Mouse (Mus musculus) central nervous system, embryonic 14 days (tissue): ENCODE measurements around the gene Shisa7. TPM values are rescaled to one million over a fixed set of nuclear protein-coding genes. Genes with fewer than 3 reads are reported as not detected.

ENCODE experiments used
- polyA plus RNA-seq: library from polyadenylated mRNA; depleted of rRNA; stranded (reverse); fragments of >200 nt; gene quantifications from 2 replicates; pipeline ENCODE4 v1.2.3, GENCODE M21; 2012; rRNA removed

The Shisa7 gene
- 106 and 108 TPM in 2 replicates for polyA plus RNA-seq

GRCm38 (mm10) chr7:4844245-4844916 lies at the start of gene Shisa7:
TSS of gene Shisa7 (minus strand) at chr7:4844696.

GRCm38 (mm10) chr7:4876753-4877221 lies 32.3 kb upstream of the Shisa7 start, which contains the start of gene Isoc2a:
TSS of gene Isoc2a (plus strand) at chr7:4877153.

GRCm38 (mm10) chr7:4870133-4870532 lies 25.6 kb upstream of the Shisa7 start, which contains the start of gene Isoc2b:
TSS of gene Isoc2b (minus strand) at chr7:4870258.

GRCm38 (mm10) chr7:4812303-4813104 lies 32.0 kb downstream of the Shisa7 start, which contains the start of gene Ube2s:
TSS of gene Ube2s (minus strand) at chr7:4812590.

GRCm38 (mm10) chr7:4792278-4793212 lies 52.0 kb downstream of the Shisa7 start, which contains the start of gene Rpl28:
TSS of gene Rpl28 (plus strand) at chr7:4792874.

GRCm38 (mm10) chr7:4789436-4789935 lies 55.0 kb downstream of the Shisa7 start, which contains the start of gene Tmem238:
TSS of gene Tmem238 (minus strand) at chr7:4789656.

GRCm38 (mm10) chr7:4782759-4783158 lies 61.7 kb downstream of the Shisa7 start, which contains the start of the genes Il11 and Tmem190:
TSS of gene Il11 (minus strand) at chr7:4782859.
TSS of gene Tmem190 (plus strand) at chr7:4782937.

Other genes starting within 250 kb of the Shisa7 start
- gene Ptprh, start 240.7 kb downstream of the Shisa7 start, polyA plus RNA-seq: 0.98 and 1.2 TPM in 2 replicates
- 59.1 and 59.5 TPM in 2 replicates for gene Tmem86b, start 213.3 kb downstream of the Shisa7 start, polyA plus RNA-seq
- 110 and 116 TPM in 2 replicates for gene Ppp6r1, start 185.7 kb downstream of the Shisa7 start, polyA plus RNA-seq
- gene Hspbp1, start 159.6 kb downstream of the Shisa7 start, polyA plus RNA-seq: 75.4 and 76.6 TPM in 2 replicates
- 107 and 116 TPM in 2 replicates for gene Brsk1, start 154.1 kb downstream of the Shisa7 start, polyA plus RNA-seq
- 0.05 and 0.06 TPM in 2 replicates for gene Tmem150b, start 119.4 kb downstream of the Shisa7 start, polyA plus RNA-seq
- gene Kmt5c, start 104.6 kb downstream of the Shisa7 start, polyA plus RNA-seq: 175 and 185 TPM in 2 replicates
- gene Cox6b2, start 91.6 kb downstream of the Shisa7 start, polyA plus RNA-seq: 37.5 and 49.7 TPM in 2 replicates
- gene Fam71e2, start 73.4 kb downstream of the Shisa7 start, polyA plus RNA-seq: not detected in 2 replicates
- 0.34 and 0.39 TPM in 2 replicates for gene Il11, start 61.8 kb downstream of the Shisa7 start, polyA plus RNA-seq
- not detected in 2 replicates for gene Tmem190, start 61.8 kb downstream of the Shisa7 start, polyA plus RNA-seq
- gene Tmem238, start 55.0 kb downstream of the Shisa7 start, polyA plus RNA-seq: 3.9 and 5.6 TPM in 2 replicates
- gene Rpl28, start 51.8 kb downstream of the Shisa7 start, polyA plus RNA-seq: 362 and 481 TPM in 2 replicates
- 465 and 518 TPM in 2 replicates for gene Ube2s, start 32.1 kb downstream of the Shisa7 start, polyA plus RNA-seq
- 2.7 and 3.3 TPM in 2 replicates for gene Isoc2b, start 25.6 kb upstream of the Shisa7 start, polyA plus RNA-seq
- 8.8 and 9.2 TPM in 2 replicates for gene Isoc2a, start 32.5 kb upstream of the Shisa7 start, polyA plus RNA-seq
- 0.53 and 0.79 TPM in 2 replicates for gene Gm36210, start 61.8 kb upstream of the Shisa7 start, polyA plus RNA-seq
- gene Zfp628, start 70.5 kb upstream of the Shisa7 start, polyA plus RNA-seq: 13.4 and 14.8 TPM in 2 replicates
- 21.3 and 21.4 TPM in 2 replicates for gene Nat14, start 77.3 kb upstream of the Shisa7 start, polyA plus RNA-seq
- gene Ssc5d, start 81.1 kb upstream of the Shisa7 start, polyA plus RNA-seq: 2.8 and 6.2 TPM in 2 replicates
- gene Sbk2, start 119.7 kb upstream of the Shisa7 start, polyA plus RNA-seq: 0.07 and 0.23 TPM in 2 replicates
- gene Sbk3, start 126.5 kb upstream of the Shisa7 start, polyA plus RNA-seq: 0.95 and 1.2 TPM in 2 replicates
- gene Zfp579, start 151.5 kb upstream of the Shisa7 start, polyA plus RNA-seq: 142 and 145 TPM in 2 replicates
- 9.8 and 12.6 TPM in 2 replicates for gene Zfp524, start 169.7 kb upstream of the Shisa7 start, polyA plus RNA-seq
- 47.0 and 53.2 TPM in 2 replicates for gene Fiz1, start 170.0 kb upstream of the Shisa7 start, polyA plus RNA-seq
- gene Gm44973, start 170.8 kb upstream of the Shisa7 start, polyA plus RNA-seq: 0.09 TPM in 1 of 2 replicates, not detected in the other
- 41.1 and 43.7 TPM in 2 replicates for gene Zfp865, start 175.7 kb upstream of the Shisa7 start, polyA plus RNA-seq
- gene Ccdc106, start 175.9 kb upstream of the Shisa7 start, polyA plus RNA-seq: 38.6 and 43.6 TPM in 2 replicates
- gene 4632433K11Rik, start 189.4 kb upstream of the Shisa7 start, polyA plus RNA-seq: not detected in 2 replicates
- gene Zfp784, start 193.8 kb upstream of the Shisa7 start, polyA plus RNA-seq: 7.1 and 7.4 TPM in 2 replicates
- 53.1 and 65.2 TPM in 2 replicates for gene Zfp580, start 206.8 kb upstream of the Shisa7 start, polyA plus RNA-seq
- 446 and 475 TPM in 2 replicates for gene U2af2, start 217.4 kb upstream of the Shisa7 start, polyA plus RNA-seq
- gene Epn1, start 235.5 kb upstream of the Shisa7 start, polyA plus RNA-seq: 147 and 151 TPM in 2 replicates